Mouse (Mus musculus) gastrocnemius, postnatal 4 days (tissue): ENCODE measurements around the gene Tm4sf5. TPM values are rescaled to one million over a fixed set of nuclear protein-coding genes. Genes with fewer than 3 reads are reported as not detected.

Experiments
- DNase-seq, 2 experiments: peaks; one replicate each; pipeline ENCODE4 v3.0.0; 2021 to 2022; ENCODE audit warnings: low spot score in 2 of 2, mixed read lengths in 2 of 2
- total RNA-seq, 2 experiments: library from RNA; stranded (reverse); gene quantifications; 2 replicates each; pipeline ENCODE4 v1.2.3; 2021

The Tm4sf5 gene
- total RNA-seq, 2 experiments from 2014 or later: not detected

GRCm38 (mm10) chr11:70540928-70541327, 35.9 kb downstream of the Tm4sf5 start:
- DNase-seq: no peak

GRCm38 (mm10) chr11:70541415-70541814, 36.4 kb downstream of the Tm4sf5 start:
- no peak for DNase-seq

GRCm38 (mm10) chr11:70544496-70544895, 39.5 kb downstream of the Tm4sf5 start:
- DNase-seq: no peak

GRCm38 (mm10) chr11:70551526-70551925, 46.5 kb downstream of the Tm4sf5 start:
- no peak for DNase-seq

GRCm38 (mm10) chr11:70553940-70554339, 48.9 kb downstream of the Tm4sf5 start:
- no peak for DNase-seq

- no peak for DNase-seq
These were observed 52.5 kb downstream of the Tm4sf5 start for GRCm38 (mm10) chr11:70557545-70557944.

Other genes with a start within 250 kb of the Tm4sf5 start
- gene Alox12, start 249.9 kb upstream of the Tm4sf5 start, total RNA-seq: 1 to 10 TPM; 1.3 to 1.7 TPM
- under 1 TPM in 1 of 2 experiments, not detected in 1; 0.13 TPM for gene Alox12e, start 182.6 kb upstream of the Tm4sf5 start, total RNA-seq
- gene Alox15, start 153.2 kb upstream of the Tm4sf5 start, total RNA-seq: under 1 TPM; 0.13 to 0.25 TPM
- gene Pelp1, start 95.2 kb upstream of the Tm4sf5 start, total RNA-seq: 10 to 100 TPM; 26.1 to 26.5 TPM
- 10 to 100 TPM; 20.4 to 24.7 TPM for gene Arrb2, start 72.6 kb upstream of the Tm4sf5 start, total RNA-seq
- gene Med11, start 53.3 kb upstream of the Tm4sf5 start, total RNA-seq: 10 to 100 TPM; 11.2 TPM
- 1 to 10 TPM in 1 of 2 experiments, under 1 TPM in 1; 0.96 to 1.3 TPM for gene Zmynd15, start 45.8 kb upstream of the Tm4sf5 start, total RNA-seq
- 1 to 10 TPM; 5.0 to 5.1 TPM for gene Cxcl16, start 45.3 kb upstream of the Tm4sf5 start, total RNA-seq
- under 1 TPM; 0.86 to 0.88 TPM for gene Vmo1, start 9.4 kb downstream of the Tm4sf5 start, total RNA-seq
- gene Gltpd2, start 14.0 kb downstream of the Tm4sf5 start, total RNA-seq: under 1 TPM in 1 of 2 experiments, not detected in 1; 0.25 TPM
- 100 to 1,000 TPM; 349 to 357 TPM for gene Psmb6, start 20.1 kb downstream of the Tm4sf5 start, total RNA-seq
- not detected for gene Gm40193, start 27.7 kb downstream of the Tm4sf5 start, total RNA-seq
- gene Pld2, start 34.8 kb downstream of the Tm4sf5 start, total RNA-seq: 10 to 100 TPM; 23.4 to 23.6 TPM
- 10 to 100 TPM; 44.8 to 46.3 TPM for gene Mink1, start 57.6 kb downstream of the Tm4sf5 start, total RNA-seq
- gene 4930544D05Rik, start 110.6 kb downstream of the Tm4sf5 start, total RNA-seq: not detected
- 10 to 100 TPM; 13.8 to 21.4 TPM for gene Chrne, start 114.0 kb downstream of the Tm4sf5 start, total RNA-seq
- under 1 TPM; 0.32 to 0.39 TPM for gene Gp1ba, start 133.9 kb downstream of the Tm4sf5 start, total RNA-seq
- 10 to 100 TPM; 43.5 to 44.0 TPM for gene Rnf167, start 142.0 kb downstream of the Tm4sf5 start, total RNA-seq
- 100 to 1,000 TPM; 222 TPM for gene Slc25a11, start 142.2 kb downstream of the Tm4sf5 start, total RNA-seq
- gene Pfn1, start 149.4 kb downstream of the Tm4sf5 start, total RNA-seq: 100 to 1,000 TPM; 620 to 621 TPM
- 1,000 to 10,000 TPM; 4,042 to 4,361 TPM for gene Eno3, start 152.0 kb downstream of the Tm4sf5 start, total RNA-seq
- gene Spag7, start 164.2 kb downstream of the Tm4sf5 start, total RNA-seq: 100 to 1,000 TPM; 119 to 129 TPM
- 10 to 100 TPM; 18.1 to 20.3 TPM for gene Camta2, start 182.9 kb downstream of the Tm4sf5 start, total RNA-seq
- 1 to 10 TPM; 2.0 to 3.0 TPM for gene Inca1, start 194.9 kb downstream of the Tm4sf5 start, total RNA-seq
- 100 to 1,000 TPM; 162 to 166 TPM for gene Kif1c, start 195.3 kb downstream of the Tm4sf5 start, total RNA-seq